Mouse (Mus musculus): Measurements from ENCODE around the gene Srsf10. TPM values are rescaled to one million over a fixed set of nuclear protein-coding genes. Genes with fewer than 3 reads are reported as not detected.
A peak's percentile ranks its signal among the peaks of the same experiment; 100 is the strongest.

The Srsf10 gene
- 10 to 100 TPM; 25.6 to 27.0 TPM for total RNA-seq (2021)
- long read RNA-seq, experiment 1, transcript Srsf10-202 (6 exons, 3,055 nt) = minor isoform, 5 of 41 reads
- long read RNA-seq, experiment 1, transcript Srsf10-205 (6 exons, 3,754 nt) = minor isoform, 6 of 41 reads
- long read RNA-seq, experiment 1, transcript Srsf10-203 (6 exons, 2,225 nt) = minor isoform, 6 of 41 reads
- long read RNA-seq, experiment 1, transcript Srsf10-204 (6 exons, 3,058 nt) = major isoform, 17 of 41 reads
- long read RNA-seq, experiment 1, partial matches to known transcripts = 3 of 41 reads
- long read RNA-seq, experiment 1, other reads (novel, unspliced or antisense) = 4 of 41 reads
- long read RNA-seq, experiment 2, transcript Srsf10-205 (6 exons, 3,754 nt) = minor isoform, 8 of 27 reads
- long read RNA-seq, experiment 2, transcript Srsf10-204 (6 exons, 3,058 nt) = major isoform, 11 of 27 reads
- long read RNA-seq, experiment 2, partial matches to known transcripts = 1 of 27 reads
- long read RNA-seq, experiment 2, other reads (novel, unspliced or antisense) = 2 of 27 reads

DNA sequence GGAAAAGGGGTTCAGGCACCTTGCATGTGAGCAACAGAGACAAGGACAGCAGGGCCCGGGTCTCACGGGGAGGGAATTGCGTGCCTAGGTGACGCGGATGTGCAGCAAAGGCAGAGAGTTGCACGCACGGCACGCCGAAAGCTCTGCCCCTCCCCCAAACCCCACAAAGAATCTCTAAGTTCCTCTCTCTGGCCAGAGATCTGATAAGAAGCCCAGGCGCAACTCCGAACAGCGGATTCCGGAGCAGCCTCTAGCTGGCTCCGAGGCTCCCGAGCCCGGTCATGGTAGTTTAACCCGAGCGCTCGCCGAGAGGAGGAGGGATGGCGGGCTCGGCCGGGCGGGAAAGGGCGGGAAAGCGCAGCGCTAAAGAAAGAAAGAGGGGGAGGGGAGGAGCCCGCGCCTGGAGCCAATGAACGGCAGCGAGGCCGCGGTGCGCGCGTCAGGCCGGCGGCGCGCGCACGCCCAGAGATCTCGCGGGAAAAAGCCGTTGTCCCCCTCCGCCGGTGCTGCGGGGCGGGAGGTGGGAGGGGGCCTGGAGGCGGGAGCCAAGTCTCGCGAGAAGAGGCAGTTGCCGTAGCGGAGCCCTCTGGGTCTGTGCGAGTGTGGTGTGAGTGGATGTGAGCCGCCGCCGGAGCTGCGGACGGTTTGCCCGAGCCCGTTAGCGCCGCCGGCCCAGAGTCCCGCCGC is at the start of gene Srsf10:
Gene Srsf10, plus strand, starts transcription at position 212 of the 687 bp plus-strand sequence.
- DNase-seq (ENCODE audit: low spot score) = peak; percentile 96

DNA sequence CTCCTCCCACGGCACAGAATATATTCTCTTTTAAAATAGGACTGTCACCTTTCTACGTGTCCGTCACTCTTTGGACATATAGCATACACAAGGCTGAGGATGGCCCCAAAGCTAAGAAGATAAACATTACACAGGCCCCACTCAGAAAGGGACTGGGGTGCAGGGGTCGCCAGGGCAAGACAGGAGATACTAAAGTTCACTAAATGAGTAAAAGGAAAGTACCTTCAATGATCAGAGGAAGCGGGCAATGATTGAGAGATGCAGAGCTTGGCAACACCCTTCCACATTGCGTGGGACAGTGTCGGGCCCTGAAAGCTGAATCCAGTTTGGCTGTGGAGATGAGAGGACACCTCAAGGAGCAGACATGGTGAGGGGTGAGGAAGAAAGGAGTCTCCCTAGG is 40.7 kb upstream of the Srsf10 start:
- no peak for DNase-seq (ENCODE audit: low spot score)

DNA sequence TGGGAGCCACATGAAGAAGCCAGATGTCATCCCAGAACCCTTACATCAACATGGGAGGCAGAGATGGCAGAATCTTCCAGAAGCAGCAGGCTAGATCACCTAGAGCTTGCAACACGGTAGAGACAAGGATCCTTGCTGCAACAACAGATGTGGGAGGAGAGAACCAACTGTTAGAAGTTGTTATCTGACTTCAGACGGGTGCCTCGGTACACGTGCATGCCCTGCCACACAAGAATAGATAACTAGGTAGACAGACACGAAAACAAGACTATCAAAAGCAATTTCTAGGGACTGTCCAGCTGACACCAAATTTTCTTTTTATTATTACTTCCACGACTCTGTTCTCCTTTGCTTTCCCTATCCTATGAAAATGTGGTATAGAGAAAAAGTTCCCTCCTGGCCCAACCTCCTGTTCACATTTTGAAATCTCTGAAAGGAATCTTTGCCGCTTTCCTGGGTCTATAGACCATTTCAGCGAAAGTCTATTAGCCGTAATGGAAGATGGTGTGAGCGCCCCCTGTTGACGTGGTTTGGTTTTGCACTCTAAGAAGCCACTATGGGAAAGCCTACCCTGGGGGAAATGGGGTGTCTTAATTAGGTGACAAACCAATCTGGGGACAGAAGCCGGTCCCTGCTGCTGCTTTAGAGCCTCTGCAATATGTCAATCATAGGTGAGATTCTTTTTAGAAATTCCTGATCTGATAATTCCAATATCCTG is 38.5 kb upstream of the Srsf10 start:
- DNase-seq (ENCODE audit: low spot score) = peak; percentile 54

DNA sequence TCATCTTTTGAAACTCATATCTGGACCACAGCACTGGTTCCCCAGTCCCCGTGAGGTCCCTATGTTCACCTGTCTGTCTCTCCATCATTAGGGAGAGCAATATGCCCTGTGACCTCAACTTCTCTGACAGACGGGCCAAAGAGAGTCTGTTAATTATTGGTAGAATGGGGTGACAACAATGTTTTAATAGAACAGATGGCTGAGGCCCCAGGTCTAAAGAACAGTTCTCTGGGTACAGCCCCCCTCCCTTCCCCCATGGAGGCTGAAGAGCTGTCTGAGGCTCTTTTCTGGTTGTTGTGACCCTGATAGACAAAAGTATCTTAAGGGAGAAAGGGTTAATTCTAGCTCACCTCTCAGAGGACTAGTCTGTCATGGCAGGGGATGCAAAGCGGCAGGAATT is 37.2 kb upstream of the Srsf10 start:
- no peak for DNase-seq (ENCODE audit: low spot score)

DNA sequence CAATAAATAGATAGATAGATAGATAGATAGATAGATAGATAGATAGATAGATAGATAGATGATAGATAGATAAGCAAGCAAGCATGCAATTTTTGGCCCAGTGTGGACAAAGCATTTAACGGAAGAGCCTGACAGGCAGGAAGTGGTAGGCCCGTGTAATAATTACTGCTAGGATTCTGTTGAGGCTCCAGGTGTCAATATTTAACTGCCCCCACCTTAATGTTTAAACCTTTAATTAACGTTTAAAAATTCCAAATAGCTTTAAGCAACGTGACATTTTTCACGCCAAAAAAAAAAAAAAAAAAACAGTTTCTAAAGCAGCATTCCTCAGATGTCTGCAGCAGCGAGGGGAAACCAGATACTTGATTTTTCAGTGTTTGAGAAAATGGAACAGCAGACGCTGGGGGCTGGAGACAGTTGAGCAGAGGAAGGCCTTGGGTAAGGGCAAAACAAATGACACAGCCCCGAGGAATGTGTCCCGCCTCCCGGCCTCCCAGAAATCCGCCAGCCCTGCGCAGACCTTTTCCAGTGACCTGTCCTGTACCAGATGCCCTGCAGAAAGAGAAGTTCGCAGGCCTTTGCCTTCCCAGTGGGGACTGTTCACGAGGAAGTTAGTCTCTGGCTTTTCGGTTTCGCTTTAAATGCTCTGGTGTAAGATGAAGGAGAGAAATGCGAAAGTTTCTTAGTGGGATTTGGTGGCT is 35.6 kb upstream of the Srsf10 start:
- DNase-seq (ENCODE audit: low spot score) = peak; percentile 58

DNA sequence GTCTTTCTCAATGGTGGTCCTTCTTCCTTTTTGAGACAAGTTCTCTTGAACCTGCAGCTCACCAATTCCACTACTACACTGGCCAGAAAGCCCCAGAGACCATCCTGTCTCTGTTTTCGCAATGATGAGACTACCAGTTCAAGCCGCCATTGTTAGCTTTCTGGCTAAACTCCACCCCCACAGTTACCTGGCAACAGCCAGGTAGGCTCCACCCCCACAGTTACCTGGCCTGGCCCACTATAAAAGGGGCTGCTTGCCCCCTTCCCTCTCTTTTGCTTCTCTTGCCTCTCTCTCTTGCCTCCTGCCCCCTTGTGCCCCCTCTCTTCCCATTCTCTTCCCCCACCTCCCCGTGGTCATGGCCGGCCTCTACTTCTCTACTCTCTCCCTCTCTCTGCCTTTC is 33.8 kb upstream of the Srsf10 start:
- no peak for DNase-seq (ENCODE audit: low spot score)

DNA sequence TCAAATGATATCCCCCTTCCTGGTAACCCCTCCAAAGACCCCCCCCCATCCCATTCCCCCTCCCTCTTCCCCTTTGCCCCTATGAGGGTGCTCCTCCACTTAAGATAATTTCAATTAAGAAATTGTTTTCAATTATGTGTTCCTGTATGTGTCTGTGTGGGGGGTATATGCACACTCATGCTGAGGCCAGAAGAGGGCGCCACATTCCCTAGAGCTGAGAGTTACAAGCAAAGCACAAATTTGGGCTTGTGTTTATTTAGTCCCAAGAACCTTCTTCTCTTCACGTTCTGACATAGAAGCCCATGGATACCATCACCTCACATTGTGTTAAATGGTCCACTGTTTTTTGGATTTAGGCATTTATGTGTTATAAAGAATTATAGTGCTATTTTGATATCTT is 32.2 kb upstream of the Srsf10 start:
- no peak for DNase-seq (ENCODE audit: low spot score)

DNA sequence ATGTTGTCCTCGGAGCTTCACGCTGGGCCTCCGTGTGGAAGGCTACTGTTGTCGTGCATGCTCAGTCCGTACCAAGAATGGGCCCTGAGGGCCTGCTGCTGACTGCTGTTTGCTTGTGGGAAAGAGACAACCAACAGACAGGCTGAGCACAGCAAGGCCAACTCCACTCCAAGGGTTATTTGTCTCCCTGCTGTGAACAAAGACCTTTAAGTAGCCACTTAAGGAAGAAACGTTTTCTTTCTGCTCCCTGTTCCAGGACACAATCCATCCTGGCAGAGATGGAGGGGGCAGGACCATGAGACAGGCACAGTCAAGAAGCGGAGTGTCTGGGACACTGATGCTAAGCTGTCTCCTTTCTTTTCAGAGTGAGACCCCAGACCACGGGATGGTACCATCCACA is 31.3 kb upstream of the Srsf10 start:
- DNase-seq (ENCODE audit: low spot score) = no peak

DNA sequence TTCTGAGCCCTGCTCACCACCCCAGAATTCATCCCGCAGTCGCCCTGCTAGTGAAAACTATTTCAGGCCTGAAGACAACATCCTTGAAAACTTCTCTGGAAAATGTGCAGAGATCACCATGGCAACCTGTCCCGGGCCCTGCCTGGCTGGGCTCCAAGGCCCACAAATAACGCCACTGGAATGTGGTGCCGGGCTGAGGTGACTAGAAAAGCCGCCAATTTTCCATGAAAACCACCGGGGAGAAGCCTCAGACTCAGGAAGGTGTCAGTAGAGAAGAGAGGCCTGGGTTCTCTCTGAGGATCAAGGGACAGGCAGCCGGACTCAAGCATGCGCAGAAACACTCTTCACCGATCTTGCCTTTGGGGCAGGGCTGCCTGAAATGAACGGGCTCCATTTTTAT is 27.1 kb upstream of the Srsf10 start:
- peak; percentile 71 for DNase-seq (ENCODE audit: low spot score)

DNA sequence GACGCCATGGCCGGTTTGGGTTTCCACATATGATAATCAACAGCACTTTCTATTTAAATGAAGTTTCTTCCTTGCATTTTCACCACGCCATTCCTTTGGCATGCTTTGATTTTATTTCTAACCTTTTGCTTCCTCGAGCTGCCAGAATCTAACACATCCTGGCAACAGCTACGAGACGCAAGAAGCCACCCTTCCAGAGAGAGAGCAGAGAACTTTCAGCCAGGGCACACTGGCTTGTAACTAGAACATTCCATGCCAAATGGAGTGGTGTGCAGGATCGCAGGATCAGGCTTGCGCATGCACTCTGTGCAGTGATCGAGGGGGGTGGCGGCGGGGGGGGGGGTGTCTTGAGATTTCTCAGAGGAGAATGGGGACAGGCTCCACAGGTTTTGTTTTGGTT is 23.5 kb upstream of the Srsf10 start:
- peak; percentile 64 for DNase-seq (ENCODE audit: low spot score)

DNA sequence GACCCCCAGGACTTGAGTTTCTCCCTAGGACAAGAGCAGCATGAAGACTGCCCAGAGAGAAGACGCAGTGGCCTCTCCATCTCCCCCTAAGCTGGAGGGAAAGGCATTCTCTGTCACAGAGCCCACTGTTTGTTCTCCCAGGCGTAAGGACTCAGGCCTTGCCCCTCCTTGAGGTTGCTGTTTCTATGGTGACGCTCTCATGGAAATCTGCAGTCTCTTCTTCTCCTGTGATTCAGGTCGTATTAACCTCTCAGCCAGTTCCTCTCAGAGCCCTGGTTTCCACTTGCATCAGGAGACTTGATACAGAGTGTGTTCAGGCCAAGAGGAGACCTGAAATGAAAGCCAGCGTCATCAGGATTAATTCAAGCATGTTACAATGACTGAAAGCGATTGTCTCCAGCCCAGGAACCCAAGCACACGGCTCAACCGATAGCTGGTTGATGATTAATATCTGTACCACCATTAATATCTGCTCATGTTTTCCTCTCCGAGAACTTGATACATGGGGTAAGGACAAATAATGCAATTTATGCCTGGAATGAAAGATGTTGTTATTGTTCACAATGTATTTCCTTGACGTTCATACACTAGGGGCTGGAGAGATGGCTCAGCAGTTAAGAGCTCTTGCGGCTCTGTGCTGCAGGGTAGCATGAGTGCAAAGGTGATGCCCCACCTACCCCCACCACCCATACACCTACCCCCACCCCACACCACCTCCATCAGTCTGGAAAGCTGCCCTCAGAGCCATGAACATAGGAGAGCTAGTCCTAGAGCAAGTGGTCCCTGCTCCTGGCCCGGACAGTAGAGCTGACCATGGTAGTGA is 22.0 kb upstream of the Srsf10 start:
- DNase-seq (ENCODE audit: low spot score) = no peak

DNA sequence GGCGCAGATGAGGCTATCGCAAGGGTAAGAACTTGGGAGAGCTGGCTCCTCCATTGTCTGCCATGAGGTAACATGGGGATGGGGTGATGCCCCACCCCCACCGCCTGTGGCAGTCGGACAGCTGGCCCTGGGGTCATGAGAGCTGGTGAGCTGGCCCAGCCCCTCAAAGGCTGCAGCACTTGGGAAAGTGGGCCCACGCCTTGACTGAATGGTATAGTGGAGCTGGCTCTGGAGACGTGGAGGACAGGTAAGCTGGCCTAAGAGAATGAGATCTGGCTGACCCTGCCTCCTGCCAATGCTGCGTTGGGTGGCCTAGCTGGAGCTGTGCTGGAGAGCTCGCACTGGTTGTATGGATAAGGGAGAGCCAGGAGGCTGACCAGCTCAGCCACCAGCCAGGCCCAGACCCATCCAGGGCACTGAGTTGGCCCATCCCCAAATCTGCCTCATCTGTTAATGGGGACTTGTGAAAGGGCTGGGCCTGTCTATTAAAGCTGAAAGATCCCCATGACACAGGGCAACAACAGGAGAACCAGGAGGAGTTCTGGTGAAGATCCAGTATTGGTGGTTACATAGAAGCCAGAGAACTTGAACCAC is 21.3 kb upstream of the Srsf10 start:
- no peak for DNase-seq (ENCODE audit: low spot score)

DNA sequence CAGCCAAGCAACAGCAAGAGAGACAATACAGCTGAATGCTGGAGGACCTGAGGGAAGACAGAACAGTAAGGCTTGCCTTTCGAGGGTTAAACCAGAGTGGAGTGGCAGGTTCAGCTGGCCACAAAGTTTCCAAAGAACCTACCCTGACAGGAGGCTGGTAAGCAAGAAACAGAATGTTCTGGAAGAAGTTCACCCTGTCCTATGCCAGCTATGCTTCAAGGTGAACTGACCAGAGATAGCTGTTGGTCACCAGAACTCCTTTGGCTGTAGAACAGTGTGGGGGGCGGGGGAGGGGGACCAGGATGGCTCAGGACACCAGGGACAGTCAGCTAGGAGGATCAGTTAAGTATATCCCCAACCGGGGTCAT is 16.6 kb upstream of the Srsf10 start:
- DNase-seq (ENCODE audit: low spot score) = no peak

DNA sequence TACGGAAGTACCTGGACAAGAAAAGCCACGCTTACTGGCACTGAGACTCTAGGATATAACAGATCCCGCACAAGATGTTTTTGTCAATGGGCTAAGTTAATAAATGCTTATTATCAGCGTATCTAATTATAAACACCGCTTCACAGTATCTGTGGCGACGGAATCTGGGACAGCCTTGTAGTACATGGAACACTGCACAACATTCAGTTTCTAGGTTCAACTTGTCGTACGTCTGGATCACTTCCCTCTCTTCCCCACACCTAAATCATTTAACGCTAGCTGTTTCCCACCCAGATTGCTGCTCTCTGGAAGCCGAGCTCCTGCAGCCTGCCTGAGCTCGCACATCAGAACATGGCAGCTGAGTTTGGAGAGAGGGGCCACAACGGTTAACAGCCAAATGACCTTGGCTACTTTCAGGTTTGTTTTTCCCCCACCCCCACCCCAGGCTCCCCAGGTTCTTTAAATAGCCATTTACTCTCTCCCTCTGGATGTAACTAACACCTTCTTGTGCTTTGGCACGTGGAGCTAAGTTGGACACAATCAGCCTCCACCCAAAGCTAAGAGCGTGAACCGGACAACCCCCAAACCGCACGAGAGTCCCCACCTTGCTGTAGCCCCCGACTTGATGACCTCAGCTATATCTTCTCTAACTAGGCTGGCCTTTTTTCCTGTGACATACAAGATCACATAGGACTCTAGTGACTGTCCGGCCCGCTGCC is 16.1 kb upstream of the Srsf10 start:
- peak; percentile 58 for DNase-seq (ENCODE audit: low spot score)

DNA sequence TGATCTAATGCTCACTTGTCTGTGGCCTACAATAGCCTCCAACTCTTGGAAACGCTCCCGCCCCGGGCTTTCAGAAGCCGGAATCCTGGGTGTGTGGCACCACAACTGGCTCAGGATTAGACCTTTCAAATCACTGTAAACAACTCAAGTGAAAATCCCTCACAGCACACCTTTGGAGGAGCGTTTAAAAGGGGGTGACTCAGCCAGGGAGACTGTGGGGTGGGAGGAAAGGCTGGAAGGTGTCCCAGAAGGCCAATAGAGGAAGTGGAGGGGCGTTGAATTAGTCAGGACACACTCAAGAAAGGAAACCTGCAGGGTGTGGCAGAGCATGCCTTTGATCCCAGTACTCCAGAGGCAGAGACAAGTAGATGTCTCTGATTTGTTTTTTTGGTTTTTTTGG is 11.1 kb upstream of the Srsf10 start:
- DNase-seq (ENCODE audit: low spot score) = no peak

DNA sequence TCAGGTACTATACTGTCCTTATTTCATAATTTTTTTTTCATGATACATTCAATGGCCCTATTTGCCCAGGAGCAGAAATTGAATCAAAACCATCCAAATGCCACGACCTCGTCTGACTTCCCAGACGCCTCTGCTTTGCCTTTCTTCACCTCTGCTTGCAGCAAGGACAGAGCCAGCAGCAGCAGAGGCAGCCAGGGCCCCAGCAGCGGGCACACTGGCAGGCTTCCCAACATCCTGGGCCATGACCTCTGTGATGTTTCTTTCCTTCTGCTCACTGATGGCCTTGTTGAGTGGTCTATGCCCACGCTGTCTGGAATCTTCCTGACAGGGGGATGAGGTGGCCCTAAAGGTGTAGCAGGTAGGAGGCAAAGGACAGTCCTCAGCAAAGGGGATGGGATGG is 8.0 kb upstream of the Srsf10 start:
- no peak for DNase-seq (ENCODE audit: low spot score)

DNA sequence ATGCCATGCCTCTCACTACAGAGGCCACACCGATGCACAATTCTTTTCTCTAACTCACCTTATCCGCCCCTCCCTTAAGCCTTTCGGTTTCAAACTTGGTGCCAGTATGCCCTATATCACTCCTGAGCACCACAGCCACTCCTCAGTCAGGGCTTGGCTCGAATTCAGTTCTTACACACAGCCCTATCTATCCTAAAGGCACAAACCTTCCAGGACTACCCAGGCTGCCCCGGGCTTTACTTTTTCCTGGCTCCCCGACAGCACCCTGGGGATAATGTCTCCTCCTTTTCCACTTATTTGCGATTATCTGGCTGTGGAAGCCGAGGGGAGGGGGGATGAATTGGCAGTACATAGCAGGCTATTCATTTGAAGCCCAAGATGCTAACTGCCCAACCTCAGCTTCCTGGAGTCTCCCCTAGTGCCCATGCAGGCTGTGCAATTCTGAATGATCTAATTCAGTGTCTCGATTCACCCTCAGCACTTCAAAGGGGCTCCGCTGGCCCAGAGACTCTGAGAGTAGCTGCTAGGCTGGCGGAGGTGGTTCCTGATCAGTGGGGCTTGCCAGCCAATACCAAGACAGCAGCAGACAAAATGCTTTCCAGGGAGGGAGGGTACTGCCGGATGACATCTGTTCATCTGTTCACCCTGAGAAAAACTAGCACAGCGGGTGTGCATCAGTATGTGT is 5.0 kb upstream of the Srsf10 start:
- DNase-seq (ENCODE audit: low spot score) = no peak

DNA sequence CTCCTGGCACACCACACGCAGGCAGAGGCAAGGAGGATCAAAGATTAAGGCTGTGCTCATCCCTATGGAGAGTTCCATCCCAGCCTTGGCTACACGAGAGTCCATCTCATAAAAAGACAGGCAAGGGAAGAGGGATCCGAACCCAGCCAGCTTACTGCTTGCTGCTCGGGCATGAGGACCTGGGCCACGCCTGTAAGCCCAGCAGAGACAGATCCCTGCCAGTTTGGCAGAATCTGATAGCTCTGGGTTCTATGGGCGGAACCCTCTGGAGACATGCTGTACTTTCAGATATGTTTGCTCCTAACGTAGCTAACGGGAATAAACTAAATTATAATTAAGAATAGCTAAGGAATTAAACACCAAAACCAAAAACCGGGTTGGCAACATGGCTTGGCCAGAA is 3.6 kb upstream of the Srsf10 start:
- DNase-seq (ENCODE audit: low spot score) = no peak

DNA sequence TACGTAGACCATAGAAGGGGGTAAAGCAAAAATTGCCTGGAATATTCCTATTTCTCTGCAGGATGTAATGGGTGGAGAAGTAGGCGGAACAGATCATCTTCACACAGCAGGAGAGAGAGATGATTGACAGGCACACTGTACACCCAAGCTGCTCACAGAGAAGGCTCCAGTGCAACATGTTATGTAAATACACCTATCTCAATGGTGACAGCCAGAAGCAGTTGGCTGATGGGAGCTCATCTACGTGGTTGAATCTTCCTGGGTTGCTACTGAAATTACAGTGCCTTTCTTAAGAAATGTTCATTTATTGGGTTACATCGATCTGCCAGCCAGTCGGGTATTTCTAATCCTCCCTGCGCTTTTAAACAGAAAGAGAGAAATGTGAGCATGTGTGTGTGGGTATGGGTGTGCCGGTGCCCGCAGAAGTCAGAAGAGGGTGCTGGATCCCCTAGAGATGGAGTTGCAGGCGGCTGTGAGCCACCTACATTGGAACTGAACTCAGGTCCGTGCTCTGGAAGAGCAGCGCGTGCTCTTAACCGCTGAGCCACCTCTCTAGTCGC is 1.5 kb upstream of the Srsf10 start:
- no peak for DNase-seq (ENCODE audit: low spot score)

Measured in gastrocnemius, adult 18-20 months (tissue).